Mouse (Mus musculus) neutrophil, adult 59 days (primary cell): ENCODE data around the gene Wdr61. TPM values are rescaled to one million over a fixed set of nuclear protein-coding genes. Genes with fewer than 3 reads are reported as not detected.

Experiments
- total RNA-seq, 2 experiments: library from RNA; stranded (reverse); gene quantifications; 1 replicate in 1 of 2; 2 replicates in 1 of 2; pipeline ENCODE4 v1.2.4; 2023

Wdr61 gene
- 10 to 100 TPM; 30.3 to 33.8 TPM for total RNA-seq

GRCm38 (mm10) chr9:54733921-54734638, at the start of gene Wdr61:
Wdr61 (minus strand) TSS chr9:54734519.

GRCm38 (mm10) chr9:54764561-54765217, 30.4 kb upstream of the Wdr61 start, which contains the start of gene Crabp1:
Crabp1 (plus strand) TSS chr9:54764748.

GRCm38 (mm10) chr9:54698318-54699086, 35.8 kb downstream of the Wdr61 start, which contains the start of gene Dnaja4:
Dnaja4 (plus strand) TSS chr9:54698873.

Other genes with a start within 250 kb of the Wdr61 start
- 100 to 1,000 TPM; 111 to 116 TPM for gene Dmxl2, start 232.9 kb downstream of the Wdr61 start, total RNA-seq
- not detected for gene Sh2d7, start 195.5 kb downstream of the Wdr61 start, total RNA-seq
- 10 to 100 TPM; 12.3 to 18.7 TPM for gene Cib2, start 174.3 kb downstream of the Wdr61 start, total RNA-seq
- gene Idh3a, start 148.2 kb downstream of the Wdr61 start, total RNA-seq = 10 to 100 TPM; 17.0 to 21.1 TPM
- gene Acsbg1, start 72.6 kb downstream of the Wdr61 start, total RNA-seq = under 1 TPM in 1 of 2 experiments, not detected in 1; 0.84 TPM
- 1 to 10 TPM; 1.7 to 3.2 TPM for gene Dnaja4, start 35.6 kb downstream of the Wdr61 start, total RNA-seq
- not detected for gene Crabp1, start 30.2 kb upstream of the Wdr61 start, total RNA-seq
- 10 to 100 TPM; 31.5 to 39.6 TPM for gene Ireb2, start 129.3 kb upstream of the Wdr61 start, total RNA-seq
- under 1 TPM; 0.07 to 0.09 TPM for gene Hykk, start 182.8 kb upstream of the Wdr61 start, total RNA-seq
- gene Psma4, start 216.3 kb upstream of the Wdr61 start, total RNA-seq = 100 to 1,000 TPM in 1 of 2 experiments, 10 to 100 TPM in 1; 75.4 to 100 TPM
- gene AY074887, start 216.5 kb upstream of the Wdr61 start, total RNA-seq = not detected
- not detected for gene Chrna5, start 246.4 kb upstream of the Wdr61 start, total RNA-seq